Mouse (Mus musculus): ENCODE results near the gene Hepacam. TPM values are rescaled to one million over a fixed set of nuclear protein-coding genes. Genes with fewer than 3 reads are reported as not detected.

Gene Hepacam
- total and polyA plus RNA-seq, 3 experiments, result 0.13 TPM; not detected in 2

- H3K27ac ChIP-seq (ENCODE audit: insufficient read depth, low read depth), result no peak overlapping the region
- H3K4me1 ChIP-seq (ENCODE audit: control insufficient read depth in 1 of 2, insufficient read depth in 2 of 2), result peaks cover 3 to 38% of the 10 kb centered on the region in 2 experiments; a peak in 3 of 4 replicates
- no peak overlapping the region for H3K4me3 ChIP-seq (replicated peaks in 1 of 3; ENCODE audit: low read depth in 2 of 3, low read length in 2 of 3, poor library complexity in 1 of 3)
- dilution Hi-C loops (cut with MboI; ENCODE audit: extremely low pct_ligation_motif_present, extremely low pct_unique_long_range_greater_than_20kb, low sequenced_read_pairs) (no loop called here), in situ Hi-C loops (cut with MboI; ENCODE audit: low pct_ligation_motif_present, low pct_unique_long_range_greater_than_20kb, low sequenced_read_pairs) (no loop called here)
- DNase-seq (ENCODE audit: extremely low read depth), result no peak
- no peak overlapping the region for H3K4me2 ChIP-seq (ENCODE audit: insufficient read depth, low read depth, poor library complexity, severe bottlenecking)
- H3K79me2 ChIP-seq (replicated peaks; ENCODE audit: control insufficient read depth, extremely low read depth, insufficient read depth, poor library complexity, severe bottlenecking), result no peaks in the 10 kb centered on the region
- no peak for TF ChIP-seq MYC (IDR thresholded peaks at IDR 0.05; ENCODE audit: low read depth, low read length)
- TF ChIP-seq POLR2AphosphoS2 (IDR thresholded peaks at IDR 0.05; ENCODE audit: low read depth, low read length), result no peak
- TF ChIP-seq SMC3 (IDR thresholded peaks at IDR 0.05; ENCODE audit: low read depth, low read length), result no peak
- TF ChIP-seq HCFC1 (IDR thresholded peaks at IDR 0.05; ENCODE audit: low read depth, low read length), result no peak
- TF ChIP-seq USF1 (IDR thresholded peaks at IDR 0.05; ENCODE audit: low read depth, low read length), result no peak
- TF ChIP-seq POLR2A (IDR thresholded peaks at IDR 0.05; ENCODE audit: low read depth, low read length), result no peak
- TF ChIP-seq ZC3H11A (IDR thresholded peaks at IDR 0.05; ENCODE audit: low read depth, low read length), result no peak
- TF ChIP-seq MAZ (IDR thresholded peaks at IDR 0.05; ENCODE audit: low read depth, low read length), result no peak
- TF ChIP-seq CTCF (conservative IDR thresholded peaks at IDR 0.05 in 1 of 2, IDR thresholded peaks at IDR 0.05 in 1 of 2; ENCODE audit: low read depth in 2 of 2, low read length in 2 of 2), result no peak
- no peak for TF ChIP-seq NELFE (IDR thresholded peaks at IDR 0.05; ENCODE audit: low read depth, low read length)
- no peak for TF ChIP-seq TCF12 (IDR thresholded peaks at IDR 0.05; ENCODE audit: low read depth, low read length)
- TF ChIP-seq ZMIZ1 (IDR thresholded peaks at IDR 0.05; ENCODE audit: low read depth, low read length), result no peak
- TF ChIP-seq JUND (conservative IDR thresholded peaks at IDR 0.05; ENCODE audit: low read depth, low read length), result no peak
- TF ChIP-seq ELF1 (IDR thresholded peaks at IDR 0.05; ENCODE audit: low read depth, low read length), result no peak
- H3K9me3 ChIP-seq (replicated peaks; ENCODE audit: low read length), result no peaks in the 10 kb centered on the region
- H3K9ac ChIP-seq (ENCODE audit: insufficient read depth, low read depth), result no peak overlapping the region
- H3K36me3 ChIP-seq (replicated peaks in 1 of 2; ENCODE audit: control insufficient read depth in 1 of 2, insufficient read depth in 1 of 2, low read length in 1 of 2), result no peaks in the 10 kb centered on the region
- H3K27me3 ChIP-seq (replicated peaks), result peaks cover 34% of the 10 kb centered on the region
Measured at GRCm38 (mm10) chr9:37433823-37434560, 66.8 kb downstream of the Hepacam start.

GRCm38 (mm10) chr9:37434932-37435331 is 67.8 kb downstream of the Hepacam start:
- dilution Hi-C loops (cut with MboI; ENCODE audit: extremely low pct_ligation_motif_present, extremely low pct_unique_long_range_greater_than_20kb, low sequenced_read_pairs), result no loop called here
- Histone ChIP-seq H3K4me1 (ENCODE audit: control insufficient read depth in 1 of 2, insufficient read depth in 2 of 2) (peaks cover 0 to 32% of the 10 kb centered on the region in 2 experiments; a peak in 2 of 4 replicates), H3K27ac (ENCODE audit: insufficient read depth, low read depth) (no peak overlapping the region)

More at GRCm38 (mm10) chr9:37434932-37435331, 67.8 kb downstream of the Hepacam start:
- in situ Hi-C loops (cut with MboI; ENCODE audit: low pct_ligation_motif_present, low pct_unique_long_range_greater_than_20kb, low sequenced_read_pairs), result no loop called here
- H3K36me3 ChIP-seq (replicated peaks in 1 of 2; ENCODE audit: control insufficient read depth in 1 of 2, insufficient read depth in 1 of 2, low read length in 1 of 2), result no peaks in the 10 kb centered on the region
- no peaks in the 10 kb centered on the region for H3K9me3 ChIP-seq (replicated peaks; ENCODE audit: low read length)
- no peak overlapping the region for H3K4me3 ChIP-seq (replicated peaks in 1 of 3; ENCODE audit: low read depth in 2 of 3, low read length in 2 of 3, poor library complexity in 1 of 3)
- no peaks in the 10 kb centered on the region for H3K79me2 ChIP-seq (replicated peaks; ENCODE audit: control insufficient read depth, extremely low read depth, insufficient read depth, poor library complexity, severe bottlenecking)
- no peak overlapping the region for H3K4me2 ChIP-seq (ENCODE audit: insufficient read depth, low read depth, poor library complexity, severe bottlenecking)
- TF ChIP-seq POLR2A (IDR thresholded peaks at IDR 0.05; ENCODE audit: low read depth, low read length) (no peak), MYC (IDR thresholded peaks at IDR 0.05; ENCODE audit: low read depth, low read length) (no peak), UBTF (IDR thresholded peaks at IDR 0.05; ENCODE audit: low read depth, low read length) (no peak), KAT2A (IDR thresholded peaks at IDR 0.05; ENCODE audit: insufficient replicate concordance, low read length) (no peak), MAZ (IDR thresholded peaks at IDR 0.05; ENCODE audit: low read depth, low read length) (no peak), CHD2 (IDR thresholded peaks at IDR 0.05; ENCODE audit: low read length) (no peak), EP300 (IDR thresholded peaks at IDR 0.05; ENCODE audit: low read length) (no peak), USF2 (conservative IDR thresholded peaks at IDR 0.05; ENCODE audit: low read depth, low read length) (no peak), ZKSCAN1 (IDR thresholded peaks at IDR 0.05; ENCODE audit: borderline replicate concordance, low read depth, low read length) (no peak), RAD21 (IDR thresholded peaks at IDR 0.05; ENCODE audit: low read depth, low read length) (no peak), ZMIZ1 (IDR thresholded peaks at IDR 0.05; ENCODE audit: low read depth, low read length) (no peak), PAX5 (IDR thresholded peaks at IDR 0.05; ENCODE audit: low read length) (no peak)
- no peak for DNase-seq (ENCODE audit: extremely low read depth)
- peaks cover 30% of the 10 kb centered on the region for H3K27me3 ChIP-seq (replicated peaks)
- H3K9ac ChIP-seq (ENCODE audit: insufficient read depth, low read depth), result no peak overlapping the region

Data from CH12.LX (cell line).